8 mouse cellular contexts compared by ENCODE assay signal in the genomic region with DNA sequence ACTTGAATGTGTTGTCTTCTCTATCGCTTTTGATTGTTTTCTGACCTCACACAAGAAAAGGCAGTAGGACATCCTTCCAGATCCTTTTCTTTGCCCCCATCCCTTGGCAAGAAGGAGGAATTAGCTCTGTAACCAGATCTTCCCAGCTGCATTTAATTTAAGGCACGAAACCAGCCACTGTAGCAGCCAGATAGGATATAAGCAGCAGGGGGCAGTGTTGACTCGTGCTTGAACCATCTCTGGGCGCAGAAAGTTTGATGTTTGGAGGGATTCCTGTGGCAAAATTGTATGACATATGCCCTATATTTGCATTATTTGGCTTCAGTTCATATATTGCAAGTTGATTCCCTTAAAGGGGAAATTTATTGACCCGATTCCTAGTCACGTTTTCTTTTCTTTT. TPM values are rescaled to one million over a fixed set of nuclear protein-coding genes. Genes with fewer than 3 reads are reported as not detected.
A peak's percentile ranks its signal among the peaks of the same experiment; 100 is the strongest.
DNase-seq lines count a peak whose midpoint lies in the region; ATAC-seq and TF ChIP-seq lines count a peak whose summit lies in the region.

No protein-coding gene starts in this region.

- DNase-seq in c-Kit-positive CD71-negative TER-119-negative erythroid progenitor cells, embryonic 14.5 days (ENCODE audit: low read depth): peak; percentile 60
- peak; percentile 96 for DNase-seq in forebrain, postnatal 0 days
- peak; percentile 51 for DNase-seq in heart, postnatal 25 days (ENCODE audit: low spot score)
- peak; percentile 56 for DNase-seq in large intestine, adult 2 months (ENCODE audit: low read depth, low spot score)
- DNase-seq in testis, postnatal 14 days (ENCODE audit: low spot score): peak; percentile 33

- peak overlapping the region; percentile 71 for H3K9ac ChIP-seq in forebrain, postnatal 0 days
- no peak overlapping the region for H3K9ac ChIP-seq in liver, embryonic 16.5 days (ENCODE audit: low read depth, low read length)
- H3K9ac ChIP-seq in neural tube, embryonic 13.5 days: peak overlapping the region; percentile 96

- H3K4me1 ChIP-seq in forebrain, postnatal 0 days (ENCODE audit: insufficient read depth): peaks cover 2% of the 10 kb centered on the region; the same call in 1 of the 2 replicates
- no peaks in the 10 kb centered on the region; the same call in none of the 2 replicates for H3K4me1 ChIP-seq in liver, embryonic 16.5 days (ENCODE audit: control insufficient read depth, low read depth, low read length)
- H3K4me1 ChIP-seq in neural tube, embryonic 13.5 days (replicated peaks): peaks cover 25% of the 10 kb centered on the region

- ATAC-seq in CD4-positive, CD25-positive, alpha-beta regulatory T cell, adult 4 months: peak; percentile 67
- peak; percentile 48 for ATAC-seq in forebrain, postnatal 0 days
- no peak for ATAC-seq in liver, embryonic 16.5 days (ENCODE audit: low read depth)
- no peak for ATAC-seq in neural tube, embryonic 13.5 days (ENCODE audit: low read depth)

- intact Hi-C loops in heart, postnatal 25 days (cut with DNase I): loop anchor here (2.0 to 10.0 kb wide), 6 partner anchors 337 to 1861 kb away; partner anchors contain the start of gene Hspa4l

- peaks cover 9% of the 10 kb centered on the region; the same call in 1 of the 2 replicates for H3K36me3 ChIP-seq in forebrain, postnatal 0 days (ENCODE audit: insufficient read depth)
- H3K36me3 ChIP-seq in liver, embryonic 16.5 days (ENCODE audit: control insufficient read depth, insufficient read depth): no peaks in the 10 kb centered on the region
- H3K36me3 ChIP-seq in neural tube, embryonic 13.5 days: peaks cover 15% of the 10 kb centered on the region

- TF ChIP-seq CTCF in forebrain, postnatal 0 days (IDR thresholded peaks at IDR 0.05; ENCODE audit: low read depth): peak; percentile 94

- H3K27me3 ChIP-seq in forebrain, postnatal 0 days (ENCODE audit: insufficient read depth, low read length): no peaks in the 10 kb centered on the region
- peaks cover 31% of the 10 kb centered on the region for H3K27me3 ChIP-seq in liver, embryonic 16.5 days (ENCODE audit: control insufficient read depth, insufficient read depth, low read depth, low read length)
- no peaks in the 10 kb centered on the region for H3K27me3 ChIP-seq in neural tube, embryonic 13.5 days

- H3K9me3 ChIP-seq in forebrain, postnatal 0 days (ENCODE audit: low read length): no peaks in the 10 kb centered on the region
- no peaks in the 10 kb centered on the region for H3K9me3 ChIP-seq in liver, embryonic 16.5 days (replicated peaks; ENCODE audit: control insufficient read depth, low read length)
- no peaks in the 10 kb centered on the region for H3K9me3 ChIP-seq in neural tube, embryonic 13.5 days

- peak overlapping the region; percentile 75 for H3K27ac ChIP-seq in forebrain, postnatal 0 days (ENCODE audit: low read depth, low read length)
- H3K27ac ChIP-seq in liver, embryonic 16.5 days (ENCODE audit: low read length): no peak overlapping the region
- H3K27ac ChIP-seq in neural tube, embryonic 13.5 days (replicated peaks): peak overlapping the region; percentile 81

- peak overlapping the region; percentile 96 for H3K4me2 ChIP-seq in forebrain, postnatal 0 days (ENCODE audit: low read depth)
- H3K4me2 ChIP-seq in liver, embryonic 16.5 days (ENCODE audit: low read depth, low read length): peak overlapping the region; percentile 71
- H3K4me2 ChIP-seq in neural tube, embryonic 13.5 days: peak overlapping the region; percentile 88

- WGBS in forebrain, postnatal 0 days: 1% methylated on average over 6 of the region's 6 CpGs
- under 1% methylated on average over 6 of the region's 6 CpGs for WGBS in large intestine, adult 2 months
- WGBS in liver, embryonic 16.5 days (ENCODE audit: insufficient replicate concordance): 1% methylated on average over 6 of the region's 6 CpGs
- 1% methylated on average over 6 of the region's 6 CpGs for WGBS in neural tube, embryonic 13.5 days

- peak overlapping the region; percentile 78 for H3K4me3 ChIP-seq in forebrain, postnatal 0 days (ENCODE audit: low read depth, low read length)
- peak overlapping the region; percentile 62; the same call in 1 of the 2 replicates for H3K4me3 ChIP-seq in liver, embryonic 16.5 days (ENCODE audit: low read depth, low read length)
- peak overlapping the region; percentile 93 for H3K4me3 ChIP-seq in neural tube, embryonic 13.5 days

RNA-seq across cellular contexts. Expression of gene Fat4, which starts 2.5 kb away (rescaled TPM):
- polyA plus RNA-seq in CD4-positive, CD25-positive, alpha-beta regulatory T cell, adult 4 months (2017; shearing (Covaris generic)): not detected
- 49.6 and 62.6 TPM in 2 replicates for total RNA-seq in forebrain, postnatal 0 days (2014; rRNA removed)
- polyA plus RNA-seq in forebrain, postnatal 0 days (2015; fragmentation: Nextera tagmentation; extraction: Ambion mirVana): 3.2 and 4.3 TPM in 2 replicates
- 1 to 10 TPM; 6.3 to 7.4 TPM for total RNA-seq in heart, postnatal 25 days (2021)
- polyA plus RNA-seq in large intestine, adult 2 months (2012; rRNA removed): 1.0 and 2.1 TPM in 2 replicates
- polyA plus RNA-seq in liver, embryonic 16.5 days (2015; fragmentation: Nextera tagmentation; extraction: Ambion mirVana): 0.16 and 0.27 TPM in 2 replicates
- polyA plus RNA-seq in neural tube, embryonic 13.5 days (2015; fragmentation: Nextera tagmentation; extraction: Ambion mirVana): 11.5 and 13.8 TPM in 2 replicates

Comparison
In these comparisons a context has a peak if more than half of its experiments do, and no peak if none do; other contexts are left out.
1. ATAC-seq: peak in CD4-positive, CD25-positive, alpha-beta regulatory T cell, adult 4 months (single experiment) and forebrain, postnatal 0 days (single experiment); none in liver, embryonic 16.5 days (single experiment) and neural tube, embryonic 13.5 days (single experiment).
2. DNase-seq: peak in every context shown above with its lines; median percentile 96 in forebrain, postnatal 0 days; 60 in c-Kit-positive CD71-negative TER-119-negative erythroid progenitor cells, embryonic 14.5 days; 56 in large intestine, adult 2 months; 51 in heart, postnatal 25 days; 33 in testis, postnatal 14 days.
3. Peak in every context shown above with its lines, with median percentiles within 50 percentile points of each other: H3K4me2 ChIP-seq and H3K4me3 ChIP-seq.